Mouse (Mus musculus): Measurements from ENCODE around the gene Tpx2. TPM values are rescaled to one million over a fixed set of nuclear protein-coding genes. Genes with fewer than 3 reads are reported as not detected.
A peak's percentile ranks its signal among the peaks of the same experiment; 100 is the strongest.

Tpx2 gene
- polyA plus RNA-seq, 1 experiment, result 183 TPM

DNA sequence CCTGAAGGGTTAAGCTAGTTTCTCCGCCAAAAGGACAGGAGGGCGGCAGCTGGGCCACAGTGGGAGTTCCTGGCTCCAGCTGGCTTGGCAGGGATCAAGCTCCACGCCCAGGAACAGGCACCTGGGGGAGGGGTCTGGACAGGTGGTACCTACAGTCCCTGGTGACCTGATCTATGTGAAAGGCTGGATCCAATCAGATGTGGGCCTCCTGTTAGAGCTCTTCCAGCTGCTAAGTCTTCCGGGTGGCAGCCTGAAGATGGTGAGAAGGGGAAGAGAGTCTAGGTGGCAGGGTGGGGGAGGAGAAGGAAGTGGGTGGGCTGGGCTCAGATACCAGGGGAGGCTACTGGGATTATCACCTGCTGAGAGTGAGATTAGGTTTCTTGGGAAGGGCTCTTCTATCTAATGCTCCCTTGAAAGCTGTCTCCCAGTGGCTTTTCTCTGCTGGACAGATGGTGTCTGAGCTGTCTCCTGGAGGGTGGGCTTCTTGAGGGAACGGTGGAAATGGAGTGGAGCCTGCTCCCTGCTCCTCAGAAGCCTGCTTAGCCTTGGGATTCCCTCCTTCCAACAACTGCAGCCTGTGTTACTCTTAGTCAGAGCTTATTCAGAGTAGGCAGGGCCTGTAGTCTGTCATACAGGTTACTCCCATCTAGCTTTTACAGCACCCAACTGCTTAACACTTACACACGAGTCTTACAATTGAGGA lies 43.2 kb upstream of the Tpx2 start:
- peaks cover 7% of the 10 kb centered on the region for H3K4me1 ChIP-seq (ENCODE audit: control insufficient read depth, insufficient read depth, low read length)
- peak overlapping the region; percentile 88 for H3K27ac ChIP-seq (ENCODE audit: insufficient read depth, low read length)
- peaks cover 3% of the 10 kb centered on the region; the same call in 1 of the 2 replicates for H3K36me3 ChIP-seq (ENCODE audit: control insufficient read depth, insufficient read depth, low read length, poor library complexity, severe bottlenecking)
- no peaks in the 10 kb centered on the region for H3K27me3 ChIP-seq (ENCODE audit: control insufficient read depth, insufficient read depth, low read length, poor library complexity, severe bottlenecking)
- no peaks in the 10 kb centered on the region for H3K9me3 ChIP-seq (replicated peaks; ENCODE audit: control insufficient read depth, insufficient read depth, low read length, poor library complexity, severe bottlenecking)
- no peak for TF ChIP-seq POLR2A (IDR thresholded peaks at IDR 0.05; ENCODE audit: insufficient read depth, low read length)
- no peak for TF ChIP-seq CTCF (IDR thresholded peaks at IDR 0.05; ENCODE audit: low read depth, low read length)
- peak; percentile 96 for TF ChIP-seq EP300 (IDR thresholded peaks at IDR 0.05; ENCODE audit: insufficient read depth, low read depth, low read length)
- peak overlapping the region; percentile 16; the same call in 1 of the 2 replicates for H3K4me3 ChIP-seq (ENCODE audit: low read depth, low read length)
- H3K9ac ChIP-seq (ENCODE audit: low read depth, poor library complexity, severe bottlenecking), result 0 out of 2 replicates have a peak overlapping the region, but pooled peaks have one; percentile 27

DNA sequence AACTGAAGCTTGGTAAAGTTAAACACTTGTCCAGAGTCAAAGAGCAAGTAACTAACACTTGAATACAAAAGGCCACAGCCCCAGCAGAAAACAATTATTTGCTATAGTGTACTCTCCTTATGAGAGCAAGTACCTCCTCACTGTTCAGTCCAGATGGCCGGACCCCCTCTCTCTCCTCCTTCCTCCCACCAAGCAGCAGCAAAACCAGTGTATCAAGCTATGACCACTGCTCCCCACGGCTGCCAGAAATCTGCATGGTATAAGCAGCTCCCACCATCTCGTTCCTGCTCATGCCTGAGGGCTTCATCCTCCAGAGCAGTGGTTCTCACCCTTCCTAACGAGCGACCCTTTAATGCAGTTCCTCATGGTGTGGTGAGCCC lies 42.7 kb upstream of the Tpx2 start:
- TF ChIP-seq CTCF (IDR thresholded peaks at IDR 0.05; ENCODE audit: low read depth, low read length) (no peak), POLR2A (IDR thresholded peaks at IDR 0.05; ENCODE audit: insufficient read depth, low read length) (no peak), EP300 (IDR thresholded peaks at IDR 0.05; ENCODE audit: insufficient read depth, low read depth, low read length) (no peak)
- Histone ChIP-seq H3K9ac (ENCODE audit: low read depth, poor library complexity, severe bottlenecking) (0 out of 2 replicates have a peak overlapping the region, but pooled peaks have one; percentile 27), H3K36me3 (ENCODE audit: control insufficient read depth, insufficient read depth, low read length, poor library complexity, severe bottlenecking) (peaks cover 3% of the 10 kb centered on the region; the same call in 1 of the 2 replicates), H3K27ac (ENCODE audit: insufficient read depth, low read length) (peak overlapping the region; percentile 88), H3K27me3 (ENCODE audit: control insufficient read depth, insufficient read depth, low read length, poor library complexity, severe bottlenecking) (no peaks in the 10 kb centered on the region), H3K9me3 (replicated peaks; ENCODE audit: control insufficient read depth, insufficient read depth, low read length, poor library complexity, severe bottlenecking) (no peaks in the 10 kb centered on the region), H3K4me3 (ENCODE audit: low read depth, low read length) (0 out of 2 replicates have a peak overlapping the region, but pooled peaks have one; percentile 7), H3K4me1 (ENCODE audit: control insufficient read depth, insufficient read depth, low read length) (peaks cover 7% of the 10 kb centered on the region)

DNA sequence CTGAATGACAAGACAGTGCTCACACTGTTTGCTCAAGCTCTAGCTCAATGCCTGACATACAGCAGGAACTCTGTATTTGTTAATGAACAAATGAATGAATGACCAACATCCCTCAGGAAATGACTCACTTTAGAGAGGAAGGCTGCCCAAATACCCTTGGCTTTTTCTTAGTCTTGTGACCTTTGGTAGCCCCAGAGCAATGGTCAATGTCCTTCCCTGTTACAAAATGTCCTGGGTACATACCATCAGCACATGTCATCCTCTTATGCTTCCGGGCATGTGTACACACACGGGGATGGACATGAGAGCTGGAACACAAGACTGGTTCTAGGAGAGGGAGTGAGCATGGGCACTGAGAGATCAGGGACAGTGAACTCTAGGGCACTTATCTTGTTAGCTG lies 41.7 kb upstream of the Tpx2 start:
- Histone ChIP-seq H3K4me3 (ENCODE audit: low read depth, low read length) (no peak overlapping the region), H3K27me3 (ENCODE audit: control insufficient read depth, insufficient read depth, low read length, poor library complexity, severe bottlenecking) (no peaks in the 10 kb centered on the region), H3K27ac (ENCODE audit: insufficient read depth, low read length) (peak overlapping the region; percentile 88), H3K9me3 (replicated peaks; ENCODE audit: control insufficient read depth, insufficient read depth, low read length, poor library complexity, severe bottlenecking) (no peaks in the 10 kb centered on the region), H3K4me1 (ENCODE audit: control insufficient read depth, insufficient read depth, low read length) (peaks cover 9% of the 10 kb centered on the region), H3K36me3 (ENCODE audit: control insufficient read depth, insufficient read depth, low read length, poor library complexity, severe bottlenecking) (peaks cover 3% of the 10 kb centered on the region; the same call in 1 of the 2 replicates), H3K9ac (ENCODE audit: low read depth, poor library complexity, severe bottlenecking) (peak overlapping the region; percentile 47; the same call in 1 of the 2 replicates)
- no peak for TF ChIP-seq POLR2A (IDR thresholded peaks at IDR 0.05; ENCODE audit: insufficient read depth, low read length)
- TF ChIP-seq CTCF (IDR thresholded peaks at IDR 0.05; ENCODE audit: low read depth, low read length), result no peak
- no peak for TF ChIP-seq EP300 (IDR thresholded peaks at IDR 0.05; ENCODE audit: insufficient read depth, low read depth, low read length)

DNA sequence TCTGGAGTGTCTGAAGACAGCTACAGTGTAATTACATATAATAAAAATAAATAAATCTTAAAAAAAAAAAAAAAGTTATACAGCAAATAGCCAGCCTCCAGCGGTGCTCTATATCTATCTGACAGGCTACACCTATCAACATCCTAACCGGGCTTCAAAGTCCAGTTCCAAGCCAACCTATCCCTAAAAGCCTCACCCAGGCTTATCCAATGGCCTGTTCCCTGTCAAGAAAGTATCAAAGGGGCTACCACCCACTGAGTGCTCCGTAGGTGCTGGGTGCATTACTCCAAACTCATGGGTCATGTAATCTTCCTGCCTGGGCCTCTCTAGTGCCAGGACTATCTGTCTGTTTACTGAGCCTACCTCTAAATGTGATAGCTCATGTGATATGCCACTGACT lies 39.6 kb upstream of the Tpx2 start:
- Histone ChIP-seq H3K9ac (ENCODE audit: low read depth, poor library complexity, severe bottlenecking) (no peak overlapping the region), H3K9me3 (replicated peaks; ENCODE audit: control insufficient read depth, insufficient read depth, low read length, poor library complexity, severe bottlenecking) (no peaks in the 10 kb centered on the region), H3K4me3 (ENCODE audit: low read depth, low read length) (no peak overlapping the region), H3K4me1 (ENCODE audit: control insufficient read depth, insufficient read depth, low read length) (peaks cover 12% of the 10 kb centered on the region), H3K27ac (ENCODE audit: insufficient read depth, low read length) (peak overlapping the region; percentile 6; the same call in 1 of the 2 replicates), H3K36me3 (ENCODE audit: control insufficient read depth, insufficient read depth, low read length, poor library complexity, severe bottlenecking) (peaks cover 3% of the 10 kb centered on the region; the same call in 1 of the 2 replicates), H3K27me3 (ENCODE audit: control insufficient read depth, insufficient read depth, low read length, poor library complexity, severe bottlenecking) (no peaks in the 10 kb centered on the region)
- no peak for TF ChIP-seq CTCF (IDR thresholded peaks at IDR 0.05; ENCODE audit: low read depth, low read length)
- no peak for TF ChIP-seq POLR2A (IDR thresholded peaks at IDR 0.05; ENCODE audit: insufficient read depth, low read length)
- TF ChIP-seq EP300 (IDR thresholded peaks at IDR 0.05; ENCODE audit: insufficient read depth, low read depth, low read length), result no peak

DNA sequence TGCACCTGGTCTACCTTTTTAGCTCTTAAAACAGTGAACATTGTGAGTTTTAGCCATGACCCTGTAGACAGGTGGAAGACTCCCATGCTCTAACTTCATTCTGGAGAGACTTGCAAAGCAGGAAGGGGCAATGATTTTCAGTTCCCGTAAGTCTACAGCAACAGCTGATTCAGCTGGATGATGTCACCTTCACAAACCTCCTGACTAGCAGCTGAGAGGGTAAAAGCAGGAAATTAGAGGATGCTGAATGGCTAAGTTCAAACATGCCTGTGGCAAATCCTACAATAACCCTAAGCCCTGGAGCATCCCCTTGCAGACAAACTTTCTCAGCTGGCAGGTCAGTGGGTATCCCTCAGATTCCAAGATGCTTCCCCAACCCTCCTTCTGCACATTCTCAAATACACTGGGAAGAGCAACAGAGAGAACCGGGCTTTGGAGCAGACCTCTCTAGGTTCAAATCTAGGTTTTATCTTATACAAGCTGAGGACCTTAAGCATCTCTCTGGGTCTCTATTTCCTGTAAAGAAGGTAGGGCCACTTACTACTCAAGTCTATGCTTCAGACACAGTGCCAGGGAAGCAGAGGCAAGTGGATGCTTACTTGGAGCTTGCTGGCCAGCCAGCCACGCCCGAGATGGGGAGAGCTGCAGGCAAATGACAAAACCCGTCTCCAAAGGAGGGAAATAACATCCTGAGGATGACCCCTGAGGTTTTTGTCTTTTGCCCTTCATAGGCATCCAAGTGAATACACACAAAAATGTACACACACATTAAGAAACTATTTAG lies 37.4 kb upstream of the Tpx2 start:
- Histone ChIP-seq H3K9me3 (replicated peaks; ENCODE audit: control insufficient read depth, insufficient read depth, low read length, poor library complexity, severe bottlenecking) (no peaks in the 10 kb centered on the region), H3K9ac (ENCODE audit: low read depth, poor library complexity, severe bottlenecking) (0 out of 2 replicates have a peak overlapping the region, but pooled peaks have one; percentile 11), H3K27ac (ENCODE audit: insufficient read depth, low read length) (peak overlapping the region; percentile 98), H3K4me3 (ENCODE audit: low read depth, low read length) (no peak overlapping the region), H3K4me1 (ENCODE audit: control insufficient read depth, insufficient read depth, low read length) (peaks cover 7% of the 10 kb centered on the region), H3K36me3 (ENCODE audit: control insufficient read depth, insufficient read depth, low read length, poor library complexity, severe bottlenecking) (peaks cover 3% of the 10 kb centered on the region; the same call in 1 of the 2 replicates), H3K27me3 (ENCODE audit: control insufficient read depth, insufficient read depth, low read length, poor library complexity, severe bottlenecking) (no peaks in the 10 kb centered on the region)
- TF ChIP-seq EP300 (IDR thresholded peaks at IDR 0.05; ENCODE audit: insufficient read depth, low read depth, low read length), result no peak
- TF ChIP-seq CTCF (IDR thresholded peaks at IDR 0.05; ENCODE audit: low read depth, low read length), result no peak
- TF ChIP-seq POLR2A (IDR thresholded peaks at IDR 0.05; ENCODE audit: insufficient read depth, low read length), result no peak
